Comparison of ENCODE assay signal across 17 mouse cellular contexts in the genomic region with DNA sequence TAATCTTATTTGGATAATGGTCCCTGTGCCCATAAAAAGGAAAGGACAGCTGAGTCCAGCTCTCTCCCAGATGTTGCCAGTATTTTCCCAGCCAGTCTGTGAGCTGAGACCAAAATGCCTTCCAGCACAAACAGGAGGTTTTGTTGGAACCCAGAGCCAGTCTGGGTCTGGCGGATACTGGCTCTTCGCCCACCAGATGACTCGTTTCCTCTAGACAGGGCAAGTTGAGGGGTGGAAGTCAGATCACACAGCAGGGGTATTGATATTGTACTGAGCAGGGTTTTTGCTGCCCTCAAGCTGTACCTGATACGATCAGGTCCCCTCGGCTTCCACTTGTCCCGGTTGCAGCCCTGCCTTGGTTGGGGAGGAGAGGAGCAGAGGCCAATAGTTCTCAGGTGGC. TPM values are rescaled to one million over a fixed set of nuclear protein-coding genes. Genes with fewer than 3 reads are reported as not detected.
DNase-seq lines count a peak whose midpoint lies in the region; ATAC-seq and TF ChIP-seq lines count a peak whose summit lies in the region.
"Had no signal": no experiment of that assay in that cellular context is flagged by ENCODE, and none has a peak within 500 bp of the region (broad histone marks: within the 10 kb centered on the region; RNA-seq: fewer than 3 reads in every experiment).

No protein-coding gene starts in this region.

- H3K27me3 ChIP-seq in kidney, embryonic 16.5 days (ENCODE audit: insufficient read depth, low read length): no peaks in the 10 kb centered on the region
- H3K27me3 ChIP-seq in kidney, embryonic 14.5 days (ENCODE audit: control insufficient read depth, insufficient read depth, low read length): no peaks in the 10 kb centered on the region
- H3K27me3 ChIP-seq in heart, adult 2 months (ENCODE audit: control insufficient read depth, insufficient read depth, low read length): no peaks in the 10 kb centered on the region
- no peaks in the 10 kb centered on the region for H3K27me3 ChIP-seq in forebrain, embryonic 13.5 days
- H3K27me3 ChIP-seq: midbrain, embryonic 12.5 days; neural tube, embryonic 12.5 days had no signal

- no peak for ATAC-seq in kidney, embryonic 16.5 days (ENCODE audit: low FRiP score, low TSS enrichment)
- no peak for ATAC-seq in kidney, embryonic 14.5 days (ENCODE audit: low FRiP score, low TSS enrichment)
- ATAC-seq in CD4-positive, CD25-positive, alpha-beta regulatory T cell, adult 4 months: no peak
- ATAC-seq in forebrain, embryonic 13.5 days: no peak
- ATAC-seq: intestine, postnatal 0 days had no signal

- TF ChIP-seq EP300 in heart, adult 2 months (IDR thresholded peaks at IDR 0.05; ENCODE audit: insufficient read depth, low read depth, low read length): no peak

- WGBS in kidney, embryonic 16.5 days: 70% methylated on average over 6 of the region's 6 CpGs
- WGBS in kidney, embryonic 14.5 days: 72% methylated on average over 6 of the region's 6 CpGs
- WGBS in heart, adult 2 months: 28% methylated on average over 6 of the region's 6 CpGs
- 88% methylated on average over 6 of the region's 6 CpGs for WGBS in forebrain, embryonic 13.5 days

- no peak overlapping the region for H3K27ac ChIP-seq in kidney, embryonic 16.5 days (ENCODE audit: low read length)
- H3K27ac ChIP-seq in kidney, embryonic 14.5 days (ENCODE audit: low read depth, low read length): no peak overlapping the region
- peak overlapping the region; percentile 38 for H3K27ac ChIP-seq in heart, adult 2 months
- no peak overlapping the region for H3K27ac ChIP-seq in forebrain, embryonic 13.5 days
- H3K27ac ChIP-seq: hindbrain, embryonic 12.5 days; liver, embryonic 14.5 days; midbrain, embryonic 12.5 days; neural tube, embryonic 12.5 days had no signal

- H3K4me2 ChIP-seq in kidney, embryonic 16.5 days (replicated peaks; ENCODE audit: low read depth, low read length): no peak overlapping the region
- H3K4me2 ChIP-seq in kidney, embryonic 14.5 days (replicated peaks; ENCODE audit: low read depth, low read length): no peak overlapping the region
- no peak overlapping the region for H3K4me2 ChIP-seq in forebrain, embryonic 13.5 days
- H3K4me2 ChIP-seq: hindbrain, embryonic 12.5 days; midbrain, embryonic 12.5 days; neural tube, embryonic 12.5 days had no signal

- 0 out of 2 replicates have a peak overlapping the region, but pooled peaks have one; percentile 17 for H3K9ac ChIP-seq in kidney, embryonic 16.5 days (replicated peaks; ENCODE audit: low read length)
- no peak overlapping the region for H3K9ac ChIP-seq in kidney, embryonic 14.5 days (ENCODE audit: low read depth, low read length)
- H3K9ac ChIP-seq in heart, adult 2 months (ENCODE audit: low read depth, low read length): no peak overlapping the region
- H3K9ac ChIP-seq in forebrain, embryonic 13.5 days: no peak overlapping the region
- H3K9ac ChIP-seq: hindbrain, embryonic 12.5 days; liver, embryonic 14.5 days; midbrain, embryonic 12.5 days; neural tube, embryonic 12.5 days had no signal

- no peaks in the 10 kb centered on the region for H3K79me2 ChIP-seq in heart, adult 2 months (replicated peaks; ENCODE audit: control insufficient read depth, insufficient read depth, low read length)

- intact Hi-C loops in heart, adult 2 months (cut with DNase I): no loop called here
- intact Hi-C loops in heart, postnatal 36 days (cut with DNase I): no loop called here

- H3K4me1 ChIP-seq in kidney, embryonic 16.5 days (ENCODE audit: insufficient read depth, low read length): peaks cover 3% of the 10 kb centered on the region
- H3K4me1 ChIP-seq in kidney, embryonic 14.5 days (ENCODE audit: control insufficient read depth, insufficient read depth, low read length): peaks cover 5% of the 10 kb centered on the region; the same call in 1 of the 2 replicates
- H3K4me1 ChIP-seq in heart, adult 2 months (ENCODE audit: control insufficient read depth, insufficient read depth, low read length): peaks cover 11% of the 10 kb centered on the region
- H3K4me1 ChIP-seq in forebrain, embryonic 13.5 days: no peaks in the 10 kb centered on the region
- H3K4me1 ChIP-seq: midbrain, embryonic 12.5 days; neural tube, embryonic 12.5 days had no signal

- no peak overlapping the region for H3K4me3 ChIP-seq in kidney, embryonic 16.5 days (ENCODE audit: low read length)
- H3K4me3 ChIP-seq in kidney, embryonic 14.5 days (ENCODE audit: low read length): no peak overlapping the region
- H3K4me3 ChIP-seq in heart, adult 2 months: no peak overlapping the region
- H3K4me3 ChIP-seq in forebrain, embryonic 13.5 days: no peak overlapping the region
- H3K4me3 ChIP-seq: hindbrain, embryonic 12.5 days; midbrain, embryonic 12.5 days; neural tube, embryonic 12.5 days had no signal

- peak; percentile 60 to 69 for DNase-seq in heart, adult 2 months
- peak; percentile 59 to 67 for DNase-seq in heart, postnatal 36 days
- peak; percentile 58 for DNase-seq in lung, postnatal 36 days
- DNase-seq in cerebellum, postnatal 4 days (ENCODE audit: low spot score in 2 of 2): no peak
- DNase-seq: adrenal gland, postnatal 25 days; retina, postnatal 1 day; thymus, adult 2 months had no signal

- TF ChIP-seq POLR2A in heart, adult 2 months (IDR thresholded peaks at IDR 0.05; ENCODE audit: insufficient read depth, low read depth, low read length): no peak

- H3K9me3 ChIP-seq in kidney, embryonic 16.5 days (ENCODE audit: low read length): peaks cover 4% of the 10 kb centered on the region
- no peaks in the 10 kb centered on the region; the same call in 1 of the 2 replicates for H3K9me3 ChIP-seq in kidney, embryonic 14.5 days (ENCODE audit: control insufficient read depth, low read length)
- no peaks in the 10 kb centered on the region for H3K9me3 ChIP-seq in forebrain, embryonic 13.5 days (replicated peaks)
- H3K9me3 ChIP-seq: midbrain, embryonic 12.5 days; neural tube, embryonic 12.5 days had no signal

- no peaks in the 10 kb centered on the region for H3K36me3 ChIP-seq in kidney, embryonic 16.5 days (ENCODE audit: insufficient read depth, low read length)
- no peaks in the 10 kb centered on the region for H3K36me3 ChIP-seq in kidney, embryonic 14.5 days (ENCODE audit: control insufficient read depth, insufficient read depth, low read length)
- H3K36me3 ChIP-seq in heart, adult 2 months (ENCODE audit: control insufficient read depth, insufficient read depth, low read length): no peaks in the 10 kb centered on the region
- H3K36me3 ChIP-seq in forebrain, embryonic 13.5 days (ENCODE audit: poor library complexity, severe bottlenecking): no peaks in the 10 kb centered on the region
- H3K36me3 ChIP-seq: hindbrain, embryonic 12.5 days; midbrain, embryonic 12.5 days; neural tube, embryonic 12.5 days had no signal

- TF ChIP-seq CTCF in heart, adult 2 months (IDR thresholded peaks at IDR 0.05): no peak

RNA-seq across cellular contexts. Expression of gene Fblim1, which starts 3.6 kb away (rescaled TPM):
- polyA plus RNA-seq in kidney, embryonic 16.5 days (2015; fragmentation: Nextera tagmentation; extraction: Ambion mirVana): 76.4 and 85.2 TPM in 2 replicates
- 49.4 and 71.3 TPM in 2 replicates for polyA plus RNA-seq in kidney, embryonic 14.5 days (2014; fragmentation: Nextera tagmentation; extraction: Ambion mirVana)
- total RNA-seq in heart, adult 2 months (2021): 100 to 1,000 TPM; 236 to 263 TPM
- polyA plus RNA-seq in heart, adult 2 months (2012; rRNA removed): 297 and 303 TPM in 2 replicates
- total RNA-seq in heart, postnatal 36 days (2021): 100 to 1,000 TPM; 231 to 294 TPM
- polyA plus RNA-seq in CD4-positive, CD25-positive, alpha-beta regulatory T cell, adult 4 months (2017; shearing (Covaris generic)): under 1 TPM in 1 of 2 experiments, not detected in 1; 0.13 TPM
- polyA plus RNA-seq in forebrain, embryonic 13.5 days (2015; fragmentation: Nextera tagmentation; extraction: Ambion mirVana): 11.1 and 13.9 TPM in 2 replicates
- total RNA-seq: common myeloid progenitor, adult 5-6 weeks had no signal

RNA-seq across cellular contexts. Expression of gene Tmem82, which starts 8.9 kb away (rescaled TPM):
- polyA plus RNA-seq in kidney, embryonic 16.5 days (2015; fragmentation: Nextera tagmentation; extraction: Ambion mirVana): 4.3 and 5.4 TPM in 2 replicates
- 0.86 and 1.2 TPM in 2 replicates for polyA plus RNA-seq in kidney, embryonic 14.5 days (2014; fragmentation: Nextera tagmentation; extraction: Ambion mirVana)
- 10 to 100 TPM; 16.5 to 20.2 TPM for total RNA-seq in heart, adult 2 months (2021)
- 35.5 and 36.6 TPM in 2 replicates for polyA plus RNA-seq in heart, adult 2 months (2012; rRNA removed)
- 10 to 100 TPM; 26.1 to 29.2 TPM for total RNA-seq in heart, postnatal 36 days (2021)
- not detected for polyA plus RNA-seq in CD4-positive, CD25-positive, alpha-beta regulatory T cell, adult 4 months (2017; shearing (Covaris generic))
- 0.17 TPM in 1 of 2 replicates, not detected in the other for polyA plus RNA-seq in forebrain, embryonic 13.5 days (2015; fragmentation: Nextera tagmentation; extraction: Ambion mirVana)

RNA-seq across cellular contexts. Expression of gene Slc25a34, which starts 14.1 kb away (rescaled TPM):
- polyA plus RNA-seq in kidney, embryonic 16.5 days (2015; fragmentation: Nextera tagmentation; extraction: Ambion mirVana): 0.54 and 0.69 TPM in 2 replicates
- 0.07 TPM in 1 of 2 replicates, not detected in the other for polyA plus RNA-seq in kidney, embryonic 14.5 days (2014; fragmentation: Nextera tagmentation; extraction: Ambion mirVana)
- total RNA-seq in heart, adult 2 months (2021): 100 to 1,000 TPM; 118 to 132 TPM
- 183 and 258 TPM in 2 replicates for polyA plus RNA-seq in heart, adult 2 months (2012; rRNA removed)
- total RNA-seq in heart, postnatal 36 days (2021): 100 to 1,000 TPM; 160 to 170 TPM
- not detected for polyA plus RNA-seq in CD4-positive, CD25-positive, alpha-beta regulatory T cell, adult 4 months (2017; shearing (Covaris generic))
- 0.08 and 0.13 TPM in 2 replicates for polyA plus RNA-seq in forebrain, embryonic 13.5 days (2015; fragmentation: Nextera tagmentation; extraction: Ambion mirVana)
- polyA plus RNA-seq: hindbrain, embryonic 12.5 days; neural tube, embryonic 12.5 days had no signal

RNA-seq across cellular contexts. Expression of gene Plekhm2, which starts 55.2 kb away (rescaled TPM):
- 6.4 TPM in 2 replicates for polyA plus RNA-seq in kidney, embryonic 16.5 days (2015; fragmentation: Nextera tagmentation; extraction: Ambion mirVana)
- polyA plus RNA-seq in kidney, embryonic 14.5 days (2014; fragmentation: Nextera tagmentation; extraction: Ambion mirVana): 3.5 and 6.8 TPM in 2 replicates
- 100 to 1,000 TPM in 1 of 2 experiments, 10 to 100 TPM in 1; 95.2 to 126 TPM for total RNA-seq in heart, adult 2 months (2021)
- polyA plus RNA-seq in heart, adult 2 months (2012; rRNA removed): 111 and 144 TPM in 2 replicates
- total RNA-seq in heart, postnatal 36 days (2021): 100 to 1,000 TPM; 103 to 112 TPM
- polyA plus RNA-seq in CD4-positive, CD25-positive, alpha-beta regulatory T cell, adult 4 months (2017; shearing (Covaris generic)): 1 to 10 TPM; 2.1 to 3.4 TPM
- 6.1 and 7.2 TPM in 2 replicates for polyA plus RNA-seq in forebrain, embryonic 13.5 days (2015; fragmentation: Nextera tagmentation; extraction: Ambion mirVana)

Comparison
In these comparisons a context has a peak if more than half of its experiments do, and no peak if none do; other contexts are left out.
1. DNase-seq: peak in heart, adult 2 months (2 of 2), heart, postnatal 36 days (2 of 2) and lung, postnatal 36 days (single experiment); none in cerebellum, postnatal 4 days (0 of 2).
2. RNA of gene Fblim1, which starts 3.6 kb away (polyA plus RNA-seq): 297 to 303 TPM in heart, adult 2 months, 76.4 to 85.2 TPM in kidney, embryonic 16.5 days, 49.4 to 71.3 TPM in kidney, embryonic 14.5 days and 11.1 to 13.9 TPM in forebrain, embryonic 13.5 days; 0.13 TPM in CD4-positive, CD25-positive, alpha-beta regulatory T cell, adult 4 months; every median in the first group is over 10 times any median in the second.
3. RNA of gene Slc25a34, which starts 14.1 kb away (polyA plus RNA-seq): 183 to 258 TPM in heart, adult 2 months; 0.54 to 0.69 TPM in kidney, embryonic 16.5 days, 0.08 to 0.13 TPM in forebrain, embryonic 13.5 days, not detected in CD4-positive, CD25-positive, alpha-beta regulatory T cell, adult 4 months and 0.07 TPM in kidney, embryonic 14.5 days; every median in the first group is over 100 times any median in the second.